Mouse (Mus musculus) midbrain, embryonic 14.5 days (tissue): Measurements from ENCODE around the gene Tnk2. TPM values are rescaled to one million over a fixed set of nuclear protein-coding genes. Genes with fewer than 3 reads are reported as not detected.

Experiments
- ATAC-seq: fragments of 200-750 bp; cut with Nextera tagmentation; 2 replicates; pipeline ENCODE4 v1.8.0; 2017; ENCODE audit warnings: moderate number of reproducible peaks, moderate library complexity; ENCODE audit not compliant: low FRiP score, low TSS enrichment
- DNase-seq: peaks from one replicate; pipeline ENCODE4 v3.0.0-alpha.2; 2015
- H3K27ac ChIP-seq: fragments of 300-500 bp; sonication (generic); replicated peaks from 2 replicates; pipeline ENCODE4 v1.5.1; 2014; ENCODE audit warnings: mild to moderate bottlenecking, low read depth, low read length, moderate library complexity
- H3K27me3 ChIP-seq: fragments of 300-500 bp; sonication (generic); 2 replicates; pipeline ENCODE4 v1.6.1; 2014; ENCODE audit warnings: low read length, control low read depth, mixed read lengths; ENCODE audit not compliant: control insufficient read depth, insufficient read depth
- H3K36me3 ChIP-seq: fragments of 300-500 bp; sonication (generic); 2 replicates; pipeline ENCODE4 v1.6.1; 2014; ENCODE audit warnings: low read length, control low read depth; ENCODE audit not compliant: control insufficient read depth, insufficient read depth
- H3K4me1 ChIP-seq: fragments of 300-500 bp; sonication (generic); 2 replicates; pipeline ENCODE4 v1.6.1; 2014; ENCODE audit warnings: mild to moderate bottlenecking, antibody characterized with exemption, low read length, control low read depth; ENCODE audit not compliant: control insufficient read depth, insufficient read depth
- H3K4me2 ChIP-seq: fragments of 300-500 bp; sonication (generic); 2 replicates; pipeline ENCODE4 v1.6.1; 2014; ENCODE audit warnings: mild to moderate bottlenecking, low read length, moderate library complexity
- H3K4me3 ChIP-seq: fragments of 300-500 bp; sonication (generic); replicated peaks from 2 replicates; pipeline ENCODE4 v1.5.1; 2014; ENCODE audit warnings: low read depth, low read length
- H3K9ac ChIP-seq: fragments of 300-500 bp; sonication (generic); replicated peaks from 2 replicates; pipeline ENCODE4 v1.6.1; 2014; ENCODE audit warnings: mild to moderate bottlenecking, low read length, moderate library complexity
- H3K9me3 ChIP-seq: fragments of 300-500 bp; sonication (generic); 2 replicates; pipeline ENCODE4 v1.6.1; 2016; ENCODE audit warnings: low read length, control low read depth, mixed read lengths; ENCODE audit not compliant: control insufficient read depth
- WGBS: fragments of 180-500 bp; shearing (Covaris S2); extraction: QIAGEN DNeasy Blood & Tissue Kit; methylation state at CpG from one replicate; pipeline ENCODE4 v1.1.7; 2014; 5-methylcytosine and 5-hydroxymethylcytosine counted together
- polyA plus RNA-seq: library from polyadenylated mRNA; unstranded; fragments of >200 nt; fragmentation: Nextera tagmentation; extraction: Ambion mirVana; gene quantifications from 2 replicates; pipeline ENCODE4 v1.2.1, GENCODE M21; 2014

Gene Tnk2
- polyA plus RNA-seq, 1 experiment from 2014 or later: 17.6 TPM

DNA sequence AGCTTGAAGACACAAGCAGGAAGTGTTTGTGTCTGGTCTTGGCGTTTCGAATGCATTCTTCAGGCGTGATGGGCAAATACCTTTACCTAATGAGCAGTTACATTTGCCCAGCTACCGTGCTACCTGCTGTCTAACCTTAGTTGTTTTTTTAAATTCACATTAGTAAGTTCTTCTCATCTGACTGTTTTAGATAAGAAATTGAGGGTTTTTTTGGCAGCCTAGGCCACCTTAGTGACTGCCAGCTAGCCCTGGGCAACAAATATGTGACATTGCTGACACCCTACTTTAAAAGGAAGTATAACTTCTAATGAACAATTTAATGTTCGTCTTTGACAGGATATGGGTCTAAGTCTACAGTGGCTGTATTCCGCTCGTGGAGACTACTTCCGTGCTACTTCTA, 15.5 kb upstream of the Tnk2 start:
- H3K4me1 ChIP-seq: no peaks in the 10 kb centered on the region

GRCm38 (mm10) chr16:32632328-32632824, 11.3 kb upstream of the Tnk2 start:
- no peaks in the 10 kb centered on the region for H3K9me3 ChIP-seq
- no peaks in the 10 kb centered on the region for H3K27me3 ChIP-seq
- peaks cover 49% of the 10 kb centered on the region for H3K36me3 ChIP-seq
- H3K9ac ChIP-seq: no peak overlapping the region
- DNase-seq (no peak), ATAC-seq (no peak)
- no peak overlapping the region for H3K4me2 ChIP-seq
- no peaks in the 10 kb centered on the region for H3K4me1 ChIP-seq
- no peak overlapping the region for H3K4me3 ChIP-seq
- 66% methylated on average over 4 of the region's 4 CpGs for WGBS
- no peak overlapping the region for H3K27ac ChIP-seq

More for the DNA sequence above, 15.5 kb upstream of the Tnk2 start:
- 95% methylated on average over 8 of the region's 8 CpGs for WGBS
- no peak for DNase-seq
- no peak overlapping the region for H3K4me2 ChIP-seq
- H3K27ac ChIP-seq: no peak overlapping the region
- peaks cover 84% of the 10 kb centered on the region for H3K36me3 ChIP-seq
- no peak overlapping the region for H3K9ac ChIP-seq
- no peak for ATAC-seq
- H3K4me3 ChIP-seq: no peak overlapping the region
- no peaks in the 10 kb centered on the region for H3K27me3 ChIP-seq
- H3K9me3 ChIP-seq: no peaks in the 10 kb centered on the region

DNA sequence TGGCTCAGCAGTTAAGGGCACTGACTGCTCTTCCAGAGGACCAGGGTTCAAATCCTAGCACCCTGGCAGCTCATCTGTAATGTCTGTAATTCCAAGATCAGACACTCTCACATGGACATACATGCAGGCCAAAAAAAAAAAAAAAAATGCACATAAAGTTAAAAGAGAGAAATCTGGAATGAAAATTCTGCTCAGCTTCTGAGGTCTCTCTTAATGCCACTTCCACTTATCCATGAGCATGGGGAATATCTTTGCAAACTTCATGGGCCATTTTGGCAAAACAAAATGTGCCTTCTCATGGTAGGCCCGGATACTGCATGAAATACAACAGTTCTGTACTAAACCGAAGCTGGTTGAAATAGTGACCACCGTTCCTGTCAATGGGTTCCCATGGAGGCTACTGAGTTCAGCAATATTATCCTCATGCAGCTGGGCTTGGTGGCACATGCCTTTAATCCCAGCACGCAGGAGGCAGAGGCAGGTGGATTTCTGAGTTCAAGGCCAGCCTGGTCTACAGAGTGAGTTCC, 10.1 kb upstream of the Tnk2 start:
- Histone ChIP-seq H3K4me2 (no peak overlapping the region), H3K27me3 (no peaks in the 10 kb centered on the region), H3K4me1 (no peaks in the 10 kb centered on the region), H3K9me3 (no peaks in the 10 kb centered on the region), H3K27ac (no peak overlapping the region), H3K36me3 (peaks cover 39% of the 10 kb centered on the region), H3K9ac (no peak overlapping the region), H3K4me3 (no peak overlapping the region)
- 94% methylated on average over 4 of the region's 4 CpGs for WGBS
- DNase-seq: no peak
- ATAC-seq: no peak

DNA sequence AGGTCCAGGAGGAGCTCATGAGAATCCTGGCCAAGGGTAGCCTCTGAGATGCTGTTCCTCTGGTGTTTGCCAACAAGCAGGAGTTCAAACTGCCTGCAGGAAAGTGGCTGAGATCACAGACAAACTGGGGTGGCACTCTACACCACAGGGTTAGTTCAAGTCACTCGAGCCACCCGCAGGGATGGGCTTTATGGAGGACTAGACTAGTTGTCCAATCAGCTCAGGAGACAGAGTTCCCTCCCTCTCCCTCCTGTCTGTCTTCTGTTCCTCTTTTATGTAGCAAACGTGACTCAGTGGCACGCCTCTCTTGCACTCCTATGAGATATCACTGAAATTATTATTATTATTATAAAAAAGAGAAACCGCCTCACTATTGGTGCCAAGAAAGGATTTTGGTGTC, 9.5 kb upstream of the Tnk2 start:
- 81% methylated on average over 5 of the region's 5 CpGs for WGBS
- no peaks in the 10 kb centered on the region for H3K4me1 ChIP-seq
- no peaks in the 10 kb centered on the region for H3K9me3 ChIP-seq
- ATAC-seq (no peak), DNase-seq (no peak)
- no peak overlapping the region for H3K4me2 ChIP-seq
- peaks cover 32% of the 10 kb centered on the region for H3K36me3 ChIP-seq
- no peaks in the 10 kb centered on the region for H3K27me3 ChIP-seq
- H3K4me3 ChIP-seq: no peak overlapping the region
- H3K27ac ChIP-seq: no peak overlapping the region
- no peak overlapping the region for H3K9ac ChIP-seq

GRCm38 (mm10) chr16:32635314-32635713, 8.4 kb upstream of the Tnk2 start:
- no peak overlapping the region for H3K4me2 ChIP-seq
- no peak for ATAC-seq
- H3K9ac ChIP-seq: no peak overlapping the region
- no peaks in the 10 kb centered on the region for H3K9me3 ChIP-seq
- H3K27ac ChIP-seq: no peak overlapping the region
- peaks cover 21% of the 10 kb centered on the region for H3K36me3 ChIP-seq
- peak; percentile 40 for DNase-seq
- H3K4me3 ChIP-seq: no peak overlapping the region
- H3K4me1 ChIP-seq: no peaks in the 10 kb centered on the region
- H3K27me3 ChIP-seq: no peaks in the 10 kb centered on the region
- WGBS: 77% methylated on average over 3 of the region's 3 CpGs

DNA sequence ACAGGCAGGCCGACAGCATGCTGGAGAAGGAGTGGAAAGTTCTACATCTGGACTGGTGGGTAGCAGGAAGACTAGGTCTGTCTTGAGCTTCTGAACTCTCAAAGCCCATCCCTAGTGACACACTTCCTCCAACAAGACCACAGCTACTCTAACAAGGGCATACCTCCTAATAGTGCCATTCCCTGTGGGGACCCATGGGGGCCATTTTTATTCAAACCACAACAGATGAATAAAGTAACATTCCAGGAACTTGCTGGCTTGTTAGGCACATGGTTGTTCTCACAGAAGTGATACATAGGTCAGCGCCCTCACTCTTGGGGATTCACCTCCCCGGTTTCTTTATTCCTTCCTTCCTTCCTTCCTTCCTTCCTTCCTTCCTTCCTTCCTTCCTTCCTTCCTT, 7.3 kb upstream of the Tnk2 start:
- 94% methylated on average over 3 of the region's 3 CpGs for WGBS
- no peaks in the 10 kb centered on the region for H3K27me3 ChIP-seq
- no peak for ATAC-seq
- H3K9ac ChIP-seq: no peak overlapping the region
- no peaks in the 10 kb centered on the region for H3K9me3 ChIP-seq
- H3K27ac ChIP-seq: no peak overlapping the region
- no peak overlapping the region for H3K4me3 ChIP-seq
- H3K36me3 ChIP-seq: peaks cover 12% of the 10 kb centered on the region
- no peaks in the 10 kb centered on the region for H3K4me1 ChIP-seq
- H3K4me2 ChIP-seq: no peak overlapping the region
- no peak for DNase-seq

GRCm38 (mm10) chr16:32636871-32637521, 6.7 kb upstream of the Tnk2 start:
- H3K27me3 ChIP-seq: no peaks in the 10 kb centered on the region
- H3K4me1 ChIP-seq: no peaks in the 10 kb centered on the region
- H3K36me3 ChIP-seq: peaks cover 7% of the 10 kb centered on the region; the same call in 1 of the 2 replicates
- H3K9me3 ChIP-seq: no peaks in the 10 kb centered on the region
- DNase-seq (no peak), ATAC-seq (no peak)
- 39% methylated on average over 6 of the region's 6 CpGs for WGBS
- H3K4me2 ChIP-seq: no peak overlapping the region
- no peak overlapping the region for H3K27ac ChIP-seq
- H3K4me3 ChIP-seq: no peak overlapping the region
- no peak overlapping the region for H3K9ac ChIP-seq

GRCm38 (mm10) chr16:32638476-32638875, 5.2 kb upstream of the Tnk2 start:
- peak; percentile 62; the same call in 1 of the 2 replicates for ATAC-seq
- no peak overlapping the region for H3K27ac ChIP-seq
- no peaks in the 10 kb centered on the region for H3K9me3 ChIP-seq
- H3K36me3 ChIP-seq: no peaks in the 10 kb centered on the region
- 8% methylated on average over 8 of the region's 8 CpGs for WGBS
- peak; percentile 94 for DNase-seq
- no peaks in the 10 kb centered on the region for H3K27me3 ChIP-seq
- no peak overlapping the region for H3K4me3 ChIP-seq
- H3K4me2 ChIP-seq: no peak overlapping the region
- no peak overlapping the region for H3K9ac ChIP-seq
- no peaks in the 10 kb centered on the region for H3K4me1 ChIP-seq

DNA sequence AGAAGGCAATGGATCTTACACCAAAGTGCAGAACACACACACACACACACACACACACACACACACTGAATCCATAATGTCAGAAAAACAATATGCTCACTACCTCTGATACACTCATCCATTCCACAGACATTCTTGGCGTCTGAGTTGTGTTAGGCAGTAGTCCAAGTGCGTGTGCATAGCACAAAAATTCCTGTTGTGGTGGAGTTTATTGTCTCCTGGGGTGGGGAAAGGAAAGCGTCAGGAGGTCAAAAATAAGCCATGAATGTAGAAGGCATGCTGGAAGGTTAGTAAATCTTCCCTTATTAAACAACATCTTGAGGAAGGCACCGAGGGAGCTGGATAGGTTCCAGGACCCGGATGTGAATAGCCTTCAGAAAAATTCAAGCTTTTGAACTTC, 3.6 kb upstream of the Tnk2 start:
- WGBS: 80% methylated on average over 5 of the region's 5 CpGs
- no peaks in the 10 kb centered on the region for H3K36me3 ChIP-seq
- H3K27ac ChIP-seq: no peak overlapping the region
- H3K4me1 ChIP-seq: peaks cover 3% of the 10 kb centered on the region
- ATAC-seq: no peak
- no peak overlapping the region for H3K4me3 ChIP-seq
- no peak for DNase-seq
- H3K27me3 ChIP-seq: no peaks in the 10 kb centered on the region
- H3K4me2 ChIP-seq: no peak overlapping the region
- no peak overlapping the region for H3K9ac ChIP-seq
- no peaks in the 10 kb centered on the region for H3K9me3 ChIP-seq
